Mouse (Mus musculus) embryonic fibroblast, embryonic 13.5 days (primary cell): Measurements from ENCODE around the gene BC048562.

Experiments used
- CTCF ChIP-seq: IDR thresholded peaks from 2 replicates; pipeline ENCODE4 v1.5.1; 2011; ENCODE audit warnings: mild to moderate bottlenecking, control low read depth, low read length, moderate library complexity, borderline replicate concordance; ENCODE audit not compliant: insufficient read depth
- POLR2A ChIP-seq: IDR thresholded peaks from 2 replicates; pipeline ENCODE4 v1.6.1; 2011; ENCODE audit warnings: low read depth, mild to moderate bottlenecking, control low read depth, low read length, moderate library complexity

DNA sequence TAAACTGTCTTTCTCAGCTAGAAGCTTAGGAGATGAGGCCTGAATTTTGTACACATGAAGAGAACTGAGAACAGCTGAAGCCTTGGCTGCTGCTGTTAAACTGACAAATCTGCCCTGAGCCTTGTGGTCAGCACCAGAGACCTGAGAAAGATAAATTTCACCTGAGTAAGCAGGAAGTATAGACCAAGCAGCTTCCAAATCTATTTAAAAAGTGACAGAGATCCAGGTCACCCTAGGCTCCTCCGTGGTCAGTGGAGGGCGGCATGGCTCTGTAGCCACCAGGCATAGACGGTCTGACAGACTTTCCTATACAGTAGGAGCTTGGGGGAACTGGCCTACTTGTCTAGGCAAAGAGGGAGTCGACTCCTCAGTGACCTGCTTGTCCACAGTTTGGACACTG is 49.5 kb upstream of the BC048562 start:
- TF ChIP-seq CTCF = no peak
- no peak for TF ChIP-seq POLR2A
